Mouse (Mus musculus) liver, embryonic 14.5 days (tissue): ENCODE measurements at regions not wholly inside any gene's neighbourhood (a gene's known extent, or its start where the extent isn't known, plus 50 kb on each side); places are given as distances from the start of the nearest gene placed in this dataset.

ENCODE experiments used
- ATAC-seq: fragments of 200-750 bp; cut with Nextera tagmentation; 2 replicates; pipeline ENCODE4 v1.8.0; 2017; ENCODE audit warnings: moderate number of reproducible peaks, mild to moderate bottlenecking, moderate library complexity; ENCODE audit not compliant: insufficient read depth
- DNase-seq, 3 experiments: peaks; one replicate each; pipeline ENCODE4 v3.0.0-alpha.2; 2012 to 2013; ENCODE audit warnings: low read depth in 3 of 3, low spot score in 3 of 3
- H3K27ac ChIP-seq: fragments of 300-500 bp; sonication (generic); 2 replicates; pipeline ENCODE4 v1.5.1; 2014; ENCODE audit warnings: moderate library complexity, mild to moderate bottlenecking, control low read depth, inconsistent platforms
- H3K27me3 ChIP-seq: fragments of 300-500 bp; sonication (generic); 2 replicates; pipeline ENCODE4 v1.6.1; 2014; ENCODE audit warnings: mild to moderate bottlenecking, low read length, moderate library complexity; ENCODE audit not compliant: control insufficient read depth, insufficient read depth
- H3K36me3 ChIP-seq: fragments of 300-500 bp; sonication (generic); replicated peaks from 2 replicates; pipeline ENCODE4 v1.6.1; 2014; ENCODE audit warnings: low read depth; ENCODE audit not compliant: control insufficient read depth, insufficient read depth
- H3K4me1 ChIP-seq, 2 experiments: fragments of 200-500 bp in 1 of 2; fragments of 300-500 bp in 1 of 2; sonication (generic) in 1 of 2; replicated peaks; 2 replicates each; pipeline ENCODE4 v1.6.1; 2012 to 2014; ENCODE audit warnings: antibody characterized with exemption in 1 of 2, inconsistent platforms in 1 of 2, low read length in 1 of 2; ENCODE audit not compliant: control insufficient read depth in 2 of 2, insufficient read depth in 2 of 2
- H3K4me2 ChIP-seq: fragments of 300-500 bp; sonication (generic); 2 replicates; pipeline ENCODE4 v1.6.1; 2014; ENCODE audit warnings: low read depth, mild to moderate bottlenecking, control low read depth, moderate library complexity
- H3K4me3 ChIP-seq, 2 experiments: fragments of 200-500 bp in 1 of 2; fragments of 300-500 bp in 1 of 2; sonication (generic) in 1 of 2; 2 replicates each; pipeline ENCODE4 v1.5.1; 2012 to 2014; ENCODE audit warnings: low read depth in 2 of 2, low read length in 2 of 2, mild to moderate bottlenecking in 2 of 2, control low read depth in 1 of 2, inconsistent platforms in 1 of 2, moderate library complexity in 1 of 2; ENCODE audit not compliant: insufficient read depth in 1 of 2
- H3K9ac ChIP-seq: fragments of 300-500 bp; sonication (generic); replicated peaks from 2 replicates; pipeline ENCODE4 v1.6.1; 2014; ENCODE audit warnings: mild to moderate bottlenecking, control low read depth, moderate library complexity
- H3K9me3 ChIP-seq: fragments of 300-500 bp; sonication (generic); 2 replicates; pipeline ENCODE4 v1.6.1; 2016; ENCODE audit warnings: low read length, mixed read lengths; ENCODE audit not compliant: control insufficient read depth
- CTCF ChIP-seq: IDR thresholded peaks from 2 replicates; pipeline ENCODE4 v1.5.1; 2016; ENCODE audit warnings: antibody characterized with exemption, low read depth, control low read depth
- EP300 ChIP-seq: IDR thresholded peaks from 2 replicates; pipeline ENCODE4 v1.6.1; 2016; ENCODE audit warnings: antibody characterized with exemption, low read depth
- WGBS: fragments of 180-500 bp; shearing (Covaris S2); extraction: QIAGEN DNeasy Blood & Tissue Kit; methylation state at CpG from one replicate; pipeline ENCODE4 v1.1.7; 2014; ENCODE audit not compliant: insufficient replicate concordance; 5-methylcytosine and 5-hydroxymethylcytosine counted together

GRCm38 (mm10) chr7:83381381-83382181 lies 203.1 kb upstream of the Tmc3 start:
- 43% methylated on average over 7 of the region's 7 CpGs for WGBS
- DNase-seq (no peak), ATAC-seq (no peak)
- Histone ChIP-seq H3K4me1 (no peaks in the 10 kb centered on the region), H3K9me3 (no peaks in the 10 kb centered on the region), H3K4me3 (no peak overlapping the region), H3K4me2 (no peak overlapping the region), H3K36me3 (no peaks in the 10 kb centered on the region), H3K27ac (no peak overlapping the region), H3K27me3 (no peaks in the 10 kb centered on the region), H3K9ac (no peak overlapping the region)
- TF ChIP-seq EP300 (no peak), CTCF (no peak)

- Histone ChIP-seq H3K27ac (no peak overlapping the region), H3K9me3 (no peaks in the 10 kb centered on the region), H3K4me3 (no peak overlapping the region), H3K36me3 (no peaks in the 10 kb centered on the region), H3K9ac (no peak overlapping the region), H3K4me1 (no peaks in the 10 kb centered on the region), H3K27me3 (no peaks in the 10 kb centered on the region), H3K4me2 (no peak overlapping the region)
- WGBS = 42% methylated on average over 8 of the region's 8 CpGs
- DNase-seq = no peak
- no peak for ATAC-seq
- TF ChIP-seq CTCF = no peak
- no peak for TF ChIP-seq EP300
Measured at GRCm38 (mm10) chr7:83382803-83383363, 201.8 kb upstream of the Tmc3 start.

GRCm38 (mm10) chr7:83391388-83391787 lies 193.3 kb upstream of the Tmc3 start:
- Histone ChIP-seq H3K4me2 (no peak overlapping the region), H3K27me3 (no peaks in the 10 kb centered on the region), H3K4me3 (no peak overlapping the region), H3K9me3 (no peaks in the 10 kb centered on the region), H3K9ac (no peak overlapping the region), H3K27ac (no peak overlapping the region), H3K36me3 (no peaks in the 10 kb centered on the region), H3K4me1 (no peaks in the 10 kb centered on the region)
- WGBS = 66% methylated on average over 5 of the region's 5 CpGs
- ATAC-seq (no peak), DNase-seq (no peak)
- TF ChIP-seq CTCF = no peak
- TF ChIP-seq EP300 = no peak

GRCm38 (mm10) chr7:83392181-83392580 lies 192.5 kb upstream of the Tmc3 start:
- Histone ChIP-seq H3K9me3 (no peaks in the 10 kb centered on the region), H3K27me3 (no peaks in the 10 kb centered on the region), H3K9ac (no peak overlapping the region), H3K36me3 (no peaks in the 10 kb centered on the region), H3K4me1 (no peaks in the 10 kb centered on the region), H3K4me3 (no peak overlapping the region), H3K4me2 (no peak overlapping the region), H3K27ac (no peak overlapping the region)
- WGBS = 86% methylated on average over 2 of the region's 2 CpGs
- no peak for ATAC-seq
- TF ChIP-seq EP300 (no peak), CTCF (no peak)
- no peak for DNase-seq

GRCm38 (mm10) chr7:83392625-83393024 lies 192.1 kb upstream of the Tmc3 start:
- Histone ChIP-seq H3K4me3 (no peak overlapping the region), H3K4me2 (no peak overlapping the region), H3K9me3 (no peaks in the 10 kb centered on the region), H3K27ac (no peak overlapping the region), H3K4me1 (no peaks in the 10 kb centered on the region), H3K27me3 (no peaks in the 10 kb centered on the region), H3K36me3 (no peaks in the 10 kb centered on the region), H3K9ac (no peak overlapping the region)
- ATAC-seq (no peak), DNase-seq (no peak)
- no peak for TF ChIP-seq EP300
- no peak for TF ChIP-seq CTCF
